Mouse (Mus musculus) testis, adult 10 weeks (tissue): Measurements from ENCODE around the gene Insig1. TPM values are rescaled to one million over a fixed set of nuclear protein-coding genes. Genes with fewer than 3 reads are reported as not detected.

ENCODE experiments used
- polyA plus RNA-seq: library from polyadenylated mRNA; stranded (reverse); fragments of 350-450 nt; fragmentation: Illumina TruSeq; extraction: RNeasy Lipid Tissue Mini Kit (QIAGEN cat#74804); gene quantifications from one replicate; pipeline ENCODE4 v1.2.3, GENCODE M21; 2014; ENCODE audit warnings: low read depth, low replicate concordance

Insig1 gene
- polyA plus RNA-seq: 18.1 TPM

GRCm38 (mm10) chr5:28070828-28071455 lies at the start of gene Insig1:
Gene Insig1, plus strand, starts transcription at chr5:28071363.

Other genes starting within 250 kb of the Insig1 start
- gene Htr5a, start 229.2 kb upstream of the Insig1 start, polyA plus RNA-seq: not detected
- 0.32 TPM for gene En2, start 94.3 kb downstream of the Insig1 start, polyA plus RNA-seq
- gene Cnpy1, start 174.4 kb downstream of the Insig1 start, polyA plus RNA-seq: not detected
- 43.6 TPM for gene Rbm33, start 245.8 kb downstream of the Insig1 start, polyA plus RNA-seq